8 mouse cellular contexts compared by ENCODE assay signal in the genomic region with DNA sequence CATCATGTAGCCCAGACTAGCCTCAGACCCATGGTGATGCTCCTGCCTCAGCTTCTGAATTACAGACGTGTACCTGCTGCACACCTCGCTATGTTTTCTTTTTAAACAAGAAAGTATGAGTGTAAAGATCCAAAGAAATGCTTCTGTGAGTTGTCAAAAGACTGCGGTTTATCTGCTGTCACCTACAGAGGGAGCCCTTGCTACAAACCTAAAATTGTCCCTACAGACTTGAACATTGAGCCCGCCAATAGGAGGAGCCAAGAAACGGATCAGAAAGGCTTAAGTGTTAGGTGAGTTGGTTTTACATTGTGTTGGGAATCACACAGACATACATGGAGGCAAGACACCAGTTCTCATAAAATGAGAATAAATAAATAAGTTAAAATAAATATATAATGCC. TPM values are rescaled to one million over a fixed set of nuclear protein-coding genes. Genes with fewer than 3 reads are reported as not detected.
A peak's percentile ranks its signal among the peaks of the same experiment; 100 is the strongest.
DNase-seq lines count a peak whose midpoint lies in the region; ATAC-seq and TF ChIP-seq lines count a peak whose summit lies in the region.

No protein-coding gene starts in this region.

- in situ Hi-C loops in ES-E14 (cut with MboI; ENCODE audit: low sequenced_read_pairs in 2 of 2, unreplicated experiment in 2 of 2) = no loop called here

- DNase-seq in forebrain, embryonic 10.5 days (ENCODE audit: extremely low spot score, low spot score) = peak; percentile 40
- DNase-seq in ES-E14 (ENCODE audit: low read depth, low spot score) = peak; percentile 59
- peak; percentile 71 for DNase-seq in cerebellum, adult 9-10 months
- DNase-seq in gastrocnemius, postnatal 10 days = peak; percentile 21
- DNase-seq in layer of hippocampus, adult 18-20 months (ENCODE audit: low spot score in 2 of 2) = peak; percentile 13 to 76
- DNase-seq in lung, adult 18-20 months = peak; percentile 59 to 77
- DNase-seq in right cerebral cortex, postnatal 10 days (ENCODE audit: low spot score in 2 of 2) = peak; percentile 47 to 53

- 5% methylated on average over 5 of the region's 5 CpGs for WGBS in forebrain, embryonic 10.5 days
- 7% methylated on average over 5 of the region's 5 CpGs for WGBS in forebrain, embryonic 15.5 days

- H3K27me3 ChIP-seq in forebrain, embryonic 10.5 days (ENCODE audit: poor library complexity, severe bottlenecking) = no peaks in the 10 kb centered on the region
- no peaks in the 10 kb centered on the region for H3K27me3 ChIP-seq in forebrain, embryonic 15.5 days

- H3K4me1 ChIP-seq in forebrain, embryonic 10.5 days = no peaks in the 10 kb centered on the region
- H3K4me1 ChIP-seq in forebrain, embryonic 15.5 days = no peaks in the 10 kb centered on the region
- H3K4me1 ChIP-seq in ES-E14 (ENCODE audit: control insufficient read depth in 2 of 2, insufficient read depth in 2 of 2, low read length in 2 of 2, poor library complexity in 1 of 2) = no peaks in the 10 kb centered on the region

- H3K9ac ChIP-seq in forebrain, embryonic 15.5 days (replicated peaks) = no peak overlapping the region
- H3K9ac ChIP-seq in ES-E14 (ENCODE audit: insufficient read depth, low read depth, low read length, poor library complexity, severe bottlenecking) = no peak overlapping the region

- H3K4me3 ChIP-seq in forebrain, embryonic 10.5 days = no peak overlapping the region
- no peak overlapping the region for H3K4me3 ChIP-seq in forebrain, embryonic 15.5 days
- no peak overlapping the region for H3K4me3 ChIP-seq in ES-E14 (ENCODE audit: insufficient read depth in 1 of 2, low read depth in 1 of 2, low read length in 2 of 2, poor library complexity in 1 of 2, severe bottlenecking in 1 of 2)

- no peak overlapping the region for H3K4me2 ChIP-seq in forebrain, embryonic 15.5 days (replicated peaks)

- no peak overlapping the region for H3K27ac ChIP-seq in forebrain, embryonic 10.5 days
- no peak overlapping the region for H3K27ac ChIP-seq in forebrain, embryonic 15.5 days (replicated peaks)
- H3K27ac ChIP-seq in ES-E14 (ENCODE audit: insufficient read depth, low read depth, low read length, poor library complexity, severe bottlenecking) = no peak overlapping the region

- ATAC-seq in forebrain, embryonic 15.5 days (replicated peaks) = no peak; the same call in 1 of the 2 replicates

- H3K36me3 ChIP-seq in forebrain, embryonic 10.5 days (replicated peaks) = no peaks in the 10 kb centered on the region
- H3K36me3 ChIP-seq in forebrain, embryonic 15.5 days = no peaks in the 10 kb centered on the region
- H3K36me3 ChIP-seq in ES-E14 (ENCODE audit: control insufficient read depth, insufficient read depth, low read length, poor library complexity, severe bottlenecking) = no peaks in the 10 kb centered on the region

- H3K9me3 ChIP-seq in forebrain, embryonic 10.5 days = no peaks in the 10 kb centered on the region
- H3K9me3 ChIP-seq in forebrain, embryonic 15.5 days = no peaks in the 10 kb centered on the region
- no peaks in the 10 kb centered on the region for H3K9me3 ChIP-seq in ES-E14 (ENCODE audit: control insufficient read depth, insufficient read depth, low read depth, low read length)

TF ChIP-seq in ES-E14, 5 proteins besides CTCF, POLR2A, EP300 and RAD21:
- no peak for TF ChIP-seq MAFK (IDR thresholded peaks at IDR 0.05; ENCODE audit: insufficient read depth, low read depth, low read length)
- peak; percentile 62 for TF ChIP-seq ZC3H11A (IDR thresholded peaks at IDR 0.05; ENCODE audit: borderline replicate concordance, low read depth, low read length)

RNA-seq across cellular contexts. Expression of a gene that starts 20.4 kb away (rescaled TPM):
- 20.6 and 21.0 TPM in 2 replicates for polyA plus RNA-seq in forebrain, embryonic 10.5 days (2016; fragmentation: Nextera tagmentation; extraction: Ambion mirVana)
- polyA plus RNA-seq in forebrain, embryonic 15.5 days (2015; fragmentation: Nextera tagmentation; extraction: Ambion mirVana) = 54.6 and 62.6 TPM in 2 replicates
- total RNA-seq in ES-E14 (2012; rRNA removed) = 7.7 and 19.3 TPM in 2 replicates
- total RNA-seq in gastrocnemius, postnatal 10 days (2021) = 10 to 100 TPM; 91.5 to 96.9 TPM
- 100 to 1,000 TPM; 177 to 178 TPM for total RNA-seq in layer of hippocampus, adult 18-20 months (2021)

RNA-seq across cellular contexts. Expression of a gene that starts 26.2 kb away (rescaled TPM):
- not detected in 2 replicates for polyA plus RNA-seq in forebrain, embryonic 10.5 days (2016; fragmentation: Nextera tagmentation; extraction: Ambion mirVana)
- not detected in 2 replicates for polyA plus RNA-seq in forebrain, embryonic 15.5 days (2015; fragmentation: Nextera tagmentation; extraction: Ambion mirVana)
- not detected in 2 replicates for total RNA-seq in ES-E14 (2012; rRNA removed)
- not detected for total RNA-seq in gastrocnemius, postnatal 10 days (2021)
- not detected for total RNA-seq in layer of hippocampus, adult 18-20 months (2021)

Comparison
In these comparisons a context has a peak if more than half of its experiments do, and no peak if none do; other contexts are left out.
1. DNase-seq: peak in every context shown above with its lines; median percentile 71 in cerebellum, adult 9-10 months; 68 in lung, adult 18-20 months; 59 in ES-E14; 50 in right cerebral cortex, postnatal 10 days; 44 in layer of hippocampus, adult 18-20 months; 40 in forebrain, embryonic 10.5 days; 21 in gastrocnemius, postnatal 10 days.